In the genomic region with DNA sequence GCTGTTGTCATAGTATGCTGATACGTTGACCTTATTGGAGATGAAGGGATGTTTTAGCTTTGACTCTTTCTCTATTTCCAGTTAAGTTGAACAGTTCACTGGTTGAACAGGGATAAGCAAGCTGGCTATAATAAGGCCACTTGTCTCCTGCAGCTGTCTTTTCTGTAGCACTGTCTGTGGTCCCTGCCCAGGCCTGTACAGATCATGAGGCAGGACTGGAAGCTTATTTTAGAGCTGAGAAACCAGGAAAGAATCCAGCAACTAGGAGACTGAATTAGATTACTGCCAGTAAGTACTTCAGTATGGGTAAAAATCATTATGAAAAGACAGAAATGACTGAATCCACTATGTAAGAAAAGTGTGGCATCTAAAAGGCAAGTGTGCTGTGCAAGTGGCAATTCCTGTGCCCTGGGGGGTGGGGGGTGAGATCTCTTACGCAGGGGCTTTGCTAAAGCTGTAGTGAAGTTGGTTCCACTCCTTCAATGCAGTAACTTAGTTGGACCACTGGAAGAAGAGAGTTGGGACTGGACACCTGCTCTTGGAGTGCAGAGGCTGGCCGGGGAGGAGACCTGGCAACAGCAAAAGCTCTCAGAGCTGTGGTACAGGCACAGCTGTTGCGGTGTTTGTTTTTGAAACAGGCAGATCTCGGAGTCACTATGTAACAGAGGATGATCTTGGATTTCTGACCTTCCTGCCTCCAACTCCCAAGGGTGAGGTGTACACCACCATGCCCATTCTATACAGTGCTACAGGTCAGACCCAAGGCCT, we compare ENCODE assay signal across 16 mouse cellular contexts. TPM values are rescaled to one million over a fixed set of nuclear protein-coding genes. Genes with fewer than 3 reads are reported as not detected.
A peak's percentile ranks its signal among the peaks of the same experiment; 100 is the strongest.
DNase-seq lines count a peak whose midpoint lies in the region; ATAC-seq lines count a peak whose summit lies in the region.
"Had no signal": no experiment of that assay in that cellular context is flagged by ENCODE, and none has a peak within 500 bp of the region (broad histone marks: within the 10 kb centered on the region; RNA-seq: fewer than 3 reads in every experiment).

No protein-coding gene starts in this region.

- H3K36me3 ChIP-seq in embryonic facial prominence, embryonic 15.5 days, result no peaks in the 10 kb centered on the region
- H3K36me3 ChIP-seq: hindbrain, embryonic 13.5 days; liver, embryonic 13.5 days had no signal

- no peaks in the 10 kb centered on the region for H3K9me3 ChIP-seq in embryonic facial prominence, embryonic 15.5 days (replicated peaks)
- H3K9me3 ChIP-seq: hindbrain, embryonic 13.5 days; liver, embryonic 13.5 days had no signal

- peak overlapping the region; percentile 74 for H3K27ac ChIP-seq in embryonic facial prominence, embryonic 15.5 days (replicated peaks)
- H3K27ac ChIP-seq: hindbrain, embryonic 13.5 days; layer of hippocampus, adult 2 months; liver, embryonic 13.5 days; macrophage had no signal

- intact Hi-C loops in heart, postnatal 25 days (cut with DNase I), result no loop called here

- peak; percentile 54; the same call in 1 of the 2 replicates for ATAC-seq in embryonic facial prominence, embryonic 15.5 days (ENCODE audit: insufficient number of reproducible peaks, low FRiP score, low TSS enrichment, low read depth)
- ATAC-seq in megakaryocyte-erythroid progenitor cell, adult 5-6 weeks (replicated peaks; ENCODE audit: low FRiP score, low TSS enrichment, poor library complexity, severe bottlenecking), result no peak

- DNase-seq in NIH3T3 (ENCODE audit: low read depth), result peak; percentile 57
- DNase-seq in heart, adult 8-10 months (ENCODE audit: low spot score), result peak; percentile 63
- DNase-seq in heart, postnatal 25 days (ENCODE audit: low spot score), result peak; percentile 11
- no peak for DNase-seq in ovary, postnatal 36 days (ENCODE audit: low spot score)
- DNase-seq in cerebellum, postnatal 10 days, result no peak
- DNase-seq: adrenal gland, postnatal 10 days; kidney, adult 11 months; liver, embryonic 13.5 days; right cerebral cortex, postnatal 25 days had no signal

- H3K4me3 ChIP-seq in embryonic facial prominence, embryonic 15.5 days (replicated peaks), result no peak overlapping the region
- H3K4me3 ChIP-seq: erythroblast, embryonic 14.5 days; hindbrain, embryonic 13.5 days; layer of hippocampus, adult 2 months; liver, embryonic 13.5 days had no signal

- no peaks in the 10 kb centered on the region for H3K27me3 ChIP-seq in embryonic facial prominence, embryonic 15.5 days
- H3K27me3 ChIP-seq: hindbrain, embryonic 13.5 days; liver, embryonic 13.5 days had no signal

- H3K4me1 ChIP-seq in embryonic facial prominence, embryonic 15.5 days, result peaks cover 17% of the 10 kb centered on the region
- H3K4me1 ChIP-seq: hindbrain, embryonic 13.5 days; liver, embryonic 13.5 days had no signal

- no peak overlapping the region for H3K9ac ChIP-seq in embryonic facial prominence, embryonic 15.5 days
- H3K9ac ChIP-seq: hindbrain, embryonic 13.5 days; liver, embryonic 13.5 days had no signal

- WGBS in embryonic facial prominence, embryonic 15.5 days, result 61% methylated on average over 5 of the region's 5 CpGs

- H3K4me2 ChIP-seq in embryonic facial prominence, embryonic 15.5 days (replicated peaks), result no peak overlapping the region
- H3K4me2 ChIP-seq: hindbrain, embryonic 13.5 days; liver, embryonic 13.5 days had no signal

RNA-seq across cellular contexts. Expression of a gene that starts 17.6 kb away (rescaled TPM):
- polyA plus RNA-seq in embryonic facial prominence, embryonic 15.5 days (2015; fragmentation: Nextera tagmentation; extraction: Ambion mirVana), result 56.1 and 57.9 TPM in 2 replicates
- 1 to 10 TPM; 5.4 to 9.0 (median 7.5) TPM for total RNA-seq in heart, adult 8-10 months (2022)
- total RNA-seq in heart, postnatal 25 days (2021), result 1 to 10 TPM; 8.6 to 8.8 TPM
- 63.6 and 66.2 TPM in 2 replicates for total RNA-seq in megakaryocyte-erythroid progenitor cell, adult 5-6 weeks (2014; fragmentation: Nextera tagmentation)
- 70.4 and 95.9 TPM in 2 replicates for total RNA-seq in megakaryocyte-erythroid progenitor cell, adult 5-6 weeks (2017)

RNA-seq across cellular contexts. Expression of a gene that starts 17.8 kb away (rescaled TPM):
- polyA plus RNA-seq in embryonic facial prominence, embryonic 15.5 days (2015; fragmentation: Nextera tagmentation; extraction: Ambion mirVana), result 1.1 and 1.5 TPM in 2 replicates
- 1 to 10 TPM; 1.3 to 3.0 (median 2.2) TPM for total RNA-seq in heart, adult 8-10 months (2022)
- total RNA-seq in heart, postnatal 25 days (2021), result 1 to 10 TPM in 1 of 2 experiments, under 1 TPM in 1; 0.75 to 1.4 TPM
- 0.47 TPM in 1 of 2 replicates, not detected in the other for total RNA-seq in megakaryocyte-erythroid progenitor cell, adult 5-6 weeks (2014; fragmentation: Nextera tagmentation)
- 0.46 TPM in 1 of 2 replicates, not detected in the other for total RNA-seq in megakaryocyte-erythroid progenitor cell, adult 5-6 weeks (2017)
- total RNA-seq: neutrophil, adult 5-6 weeks had no signal
- polyA plus RNA-seq: erythroblast, embryonic 14.5 days; macrophage had no signal

Comparison
In these comparisons a context has a peak if more than half of its experiments do, and no peak if none do; other contexts are left out.
1. DNase-seq: peak in NIH3T3 (single experiment), heart, adult 8-10 months (single experiment) and heart, postnatal 25 days (single experiment); none in ovary, postnatal 36 days (single experiment) and cerebellum, postnatal 10 days (0 of 2).
2. RNA of a gene that starts 17.6 kb away (total RNA-seq): 63.6 to 95.9 TPM in megakaryocyte-erythroid progenitor cell, adult 5-6 weeks; 5.4 to 9.0 TPM in heart, adult 8-10 months and 8.6 to 8.8 TPM in heart, postnatal 25 days; every median in the first group is over 4 times any median in the second.